Mouse (Mus musculus) embryonic facial prominence, embryonic 12.5 days (tissue): ENCODE measurements around the gene Dennd5b. TPM values are rescaled to one million over a fixed set of nuclear protein-coding genes. Genes with fewer than 3 reads are reported as not detected.
A peak's percentile ranks its signal among the peaks of the same experiment; 100 is the strongest.
"Not testable (repeated sequence)": the region's sequence is repeated elsewhere in the genome, so short reads cannot be mapped to it uniquely, and the experiment has no call there.

Source experiments
- ATAC-seq: fragments of 200-750 bp; cut with Nextera tagmentation; 2 replicates; pipeline ENCODE4 v1.8.0; 2017; ENCODE audit not compliant: insufficient number of reproducible peaks, insufficient read depth, low FRiP score, low TSS enrichment
- H3K27ac ChIP-seq: fragments of 300-500 bp; sonication (generic); 2 replicates; pipeline ENCODE4 v1.5.1; 2016; ENCODE audit warnings: mild to moderate bottlenecking
- H3K27me3 ChIP-seq: fragments of 300-500 bp; sonication (generic); 2 replicates; pipeline ENCODE4 v1.6.1; 2016; ENCODE audit warnings: mild to moderate bottlenecking, moderate library complexity
- H3K36me3 ChIP-seq: fragments of 300-500 bp; sonication (generic); 2 replicates; pipeline ENCODE4 v1.6.1; 2016; ENCODE audit warnings: mild to moderate bottlenecking
- H3K4me1 ChIP-seq: fragments of 300-500 bp; sonication (generic); 2 replicates; pipeline ENCODE4 v1.6.1; 2016
- H3K4me2 ChIP-seq: fragments of 300-500 bp; sonication (generic); replicated peaks from 2 replicates; pipeline ENCODE4 v1.6.1; 2016; ENCODE audit warnings: mild to moderate bottlenecking, moderate library complexity
- H3K4me3 ChIP-seq: fragments of 300-500 bp; sonication (generic); 2 replicates; pipeline ENCODE4 v1.5.1; 2016; ENCODE audit warnings: mild to moderate bottlenecking
- H3K9ac ChIP-seq: fragments of 300-500 bp; sonication (generic); 2 replicates; pipeline ENCODE4 v1.6.1; 2016; ENCODE audit warnings: mild to moderate bottlenecking, moderate library complexity
- H3K9me3 ChIP-seq: fragments of 300-500 bp; sonication (generic); 2 replicates; pipeline ENCODE4 v1.6.1; 2016; ENCODE audit warnings: mild to moderate bottlenecking, moderate library complexity
- WGBS: fragments of 180-500 bp; shearing (Covaris S2); methylation state at CpG from one replicate; pipeline ENCODE4 v1.1.7; 2016; 5-methylcytosine and 5-hydroxymethylcytosine counted together
- polyA plus RNA-seq: library from polyadenylated mRNA; unstranded; fragments of >200 nt; fragmentation: Nextera tagmentation; extraction: Ambion mirVana; gene quantifications from 2 replicates; pipeline ENCODE4 v1.2.1, GENCODE M21; 2016

The Dennd5b gene
- polyA plus RNA-seq, 1 experiment from 2014 or later = 8.1 TPM

GRCm38 (mm10) chr6:149131111-149131510, 29.6 kb upstream of the Dennd5b start:
- no peak overlapping the region for H3K9ac ChIP-seq
- no peaks in the 10 kb centered on the region for H3K9me3 ChIP-seq
- H3K4me1 ChIP-seq = 0 out of 2 replicates have a peak, but pooled peaks cover 3% of the 10 kb centered on the region
- no peak overlapping the region for H3K27ac ChIP-seq
- ATAC-seq = no peak
- 17% methylated on average over 3 of the region's 3 CpGs for WGBS
- no peaks in the 10 kb centered on the region for H3K36me3 ChIP-seq
- no peaks in the 10 kb centered on the region for H3K27me3 ChIP-seq
- no peak overlapping the region for H3K4me3 ChIP-seq
- H3K4me2 ChIP-seq = no peak overlapping the region

- H3K27me3 ChIP-seq, H3K4me2 ChIP-seq, H3K36me3 ChIP-seq, H3K27ac ChIP-seq, H3K9ac ChIP-seq, H3K4me1 ChIP-seq, H3K4me3 ChIP-seq, ATAC-seq, H3K9me3 ChIP-seq: not testable (repeated sequence)
- 78% methylated on average over 8 of the region's 8 CpGs for WGBS
These were observed 28.4 kb upstream of the Dennd5b start, which contains the start of gene Gm10203 for GRCm38 (mm10) chr6:149129870-149130269. Gene Gm10203 (plus strand): TSS chr6:149130170.

- Histone ChIP-seq H3K27me3 (no peaks in the 10 kb centered on the region), H3K9ac (no peak overlapping the region), H3K4me1 (no peaks in the 10 kb centered on the region), H3K4me2 (no peak overlapping the region), H3K27ac (no peak overlapping the region), H3K4me3 (no peak overlapping the region), H3K9me3 (no peaks in the 10 kb centered on the region), H3K36me3 (no peaks in the 10 kb centered on the region)
- no peak for ATAC-seq
- 69% methylated on average over 4 of the region's 4 CpGs for WGBS
These were observed 25.2 kb upstream of the Dennd5b start for GRCm38 (mm10) chr6:149126675-149127074.

- no peak overlapping the region for H3K4me2 ChIP-seq
- no peak overlapping the region for H3K27ac ChIP-seq
- no peak overlapping the region for H3K4me3 ChIP-seq
- H3K36me3 ChIP-seq = no peaks in the 10 kb centered on the region
- no peaks in the 10 kb centered on the region for H3K4me1 ChIP-seq
- no peaks in the 10 kb centered on the region for H3K9me3 ChIP-seq
- 87% methylated on average over 3 of the region's 3 CpGs for whole genome bisulfite sequencing
- no peak overlapping the region for H3K9ac ChIP-seq
- H3K27me3 ChIP-seq = no peaks in the 10 kb centered on the region
- ATAC-seq = no peak
These were observed 21.6 kb upstream of the Dennd5b start for GRCm38 (mm10) chr6:149123042-149123441.

GRCm38 (mm10) chr6:149119853-149120252, 18.4 kb upstream of the Dennd5b start:
- H3K4me3 ChIP-seq = no peak overlapping the region
- H3K36me3 ChIP-seq = no peaks in the 10 kb centered on the region
- H3K9me3 ChIP-seq = no peaks in the 10 kb centered on the region
- no peak for ATAC-seq
- H3K27me3 ChIP-seq = no peaks in the 10 kb centered on the region
- H3K27ac ChIP-seq = no peak overlapping the region
- 41% methylated on average over 2 of the region's 2 CpGs for WGBS
- no peak overlapping the region for H3K4me2 ChIP-seq
- H3K9ac ChIP-seq = no peak overlapping the region
- H3K4me1 ChIP-seq = no peaks in the 10 kb centered on the region

- no peak for ATAC-seq
- H3K4me2 ChIP-seq = no peak overlapping the region
- H3K27me3 ChIP-seq = no peaks in the 10 kb centered on the region
- H3K4me1 ChIP-seq = no peaks in the 10 kb centered on the region
- 56% methylated on average over 2 of the region's 2 CpGs for WGBS
- H3K36me3 ChIP-seq = no peaks in the 10 kb centered on the region
- H3K27ac ChIP-seq = no peak overlapping the region
- H3K9me3 ChIP-seq = no peaks in the 10 kb centered on the region
- no peak overlapping the region for H3K9ac ChIP-seq
- H3K4me3 ChIP-seq = no peak overlapping the region
These were observed 17.5 kb upstream of the Dennd5b start for GRCm38 (mm10) chr6:149118935-149119334.

- no peak overlapping the region for H3K4me2 ChIP-seq
- H3K4me1 ChIP-seq = no peaks in the 10 kb centered on the region
- no peak overlapping the region for H3K9ac ChIP-seq
- H3K27ac ChIP-seq = no peak overlapping the region
- no peaks in the 10 kb centered on the region for H3K27me3 ChIP-seq
- no peak overlapping the region for H3K4me3 ChIP-seq
- H3K9me3 ChIP-seq = no peaks in the 10 kb centered on the region
- ATAC-seq = no peak
- no peaks in the 10 kb centered on the region for H3K36me3 ChIP-seq
These were observed 15.5 kb upstream of the Dennd5b start for GRCm38 (mm10) chr6:149116992-149117391.

GRCm38 (mm10) chr6:149108909-149109308, 7.4 kb upstream of the Dennd5b start:
- no peaks in the 10 kb centered on the region for H3K4me1 ChIP-seq
- no peaks in the 10 kb centered on the region for H3K36me3 ChIP-seq
- no peaks in the 10 kb centered on the region for H3K27me3 ChIP-seq
- WGBS = 73% methylated on average over 2 of the region's 2 CpGs
- no peak overlapping the region for H3K4me3 ChIP-seq
- no peak overlapping the region for H3K4me2 ChIP-seq
- H3K27ac ChIP-seq = no peak overlapping the region
- H3K9ac ChIP-seq = no peak overlapping the region
- no peak for ATAC-seq
- H3K9me3 ChIP-seq = no peaks in the 10 kb centered on the region

GRCm38 (mm10) chr6:149107615-149108014, 6.1 kb upstream of the Dennd5b start:
- Histone ChIP-seq H3K9me3 (no peaks in the 10 kb centered on the region), H3K4me1 (no peaks in the 10 kb centered on the region), H3K4me3 (no peak overlapping the region), H3K9ac (no peak overlapping the region), H3K27me3 (no peaks in the 10 kb centered on the region), H3K36me3 (no peaks in the 10 kb centered on the region), H3K27ac (no peak overlapping the region), H3K4me2 (no peak overlapping the region)
- ATAC-seq = no peak
- WGBS = 68% methylated on average over 3 of the region's 3 CpGs

- Histone ChIP-seq H3K36me3 (no peaks in the 10 kb centered on the region), H3K4me2 (no peak overlapping the region), H3K4me3 (no peak overlapping the region), H3K27me3 (no peaks in the 10 kb centered on the region), H3K9me3 (no peaks in the 10 kb centered on the region), H3K27ac (no peak overlapping the region), H3K4me1 (no peaks in the 10 kb centered on the region; the same call in 1 of the 2 replicates), H3K9ac (no peak overlapping the region)
- 82% methylated on average over 1 of the region's 1 CpGs for WGBS
- ATAC-seq = no peak
These were observed 2.0 kb upstream of the Dennd5b start for GRCm38 (mm10) chr6:149103451-149103850.

GRCm38 (mm10) chr6:149101943-149102243, 413 bp upstream of the Dennd5b start:
- Histone ChIP-seq H3K9ac (peak overlapping the region; percentile 80), H3K36me3 (no peaks in the 10 kb centered on the region), H3K4me1 (no peaks in the 10 kb centered on the region; the same call in 1 of the 2 replicates), H3K9me3 (no peaks in the 10 kb centered on the region), H3K4me3 (peak overlapping the region; percentile 82), H3K4me2 (peak overlapping the region; percentile 75), H3K27ac (peak overlapping the region; percentile 92; the same call in 1 of the 2 replicates), H3K27me3 (no peaks in the 10 kb centered on the region)
- WGBS = 16% methylated on average over 7 of the region's 7 CpGs
- no peak for ATAC-seq

GRCm38 (mm10) chr6:149100174-149101075, 1.1 kb downstream of the Dennd5b start:
- peak overlapping the region; percentile 92 for H3K27ac ChIP-seq
- WGBS = 2% methylated on average over 52 of the region's 52 CpGs

More at GRCm38 (mm10) chr6:149100174-149101075, 1.1 kb downstream of the Dennd5b start:
- ATAC-seq = 0 out of 2 replicates have a peak, but pooled peaks have one; percentile 57
- H3K4me1 ChIP-seq = no peaks in the 10 kb centered on the region; the same call in 1 of the 2 replicates
- peak overlapping the region; percentile 75 for H3K4me2 ChIP-seq
- peak overlapping the region; percentile 80 for H3K9ac ChIP-seq
- H3K36me3 ChIP-seq = no peaks in the 10 kb centered on the region
- H3K9me3 ChIP-seq = no peaks in the 10 kb centered on the region
- H3K4me3 ChIP-seq = peak overlapping the region; percentile 82
- no peaks in the 10 kb centered on the region for H3K27me3 ChIP-seq
